11 mouse cellular contexts compared by ENCODE assay signal in the genomic region with DNA sequence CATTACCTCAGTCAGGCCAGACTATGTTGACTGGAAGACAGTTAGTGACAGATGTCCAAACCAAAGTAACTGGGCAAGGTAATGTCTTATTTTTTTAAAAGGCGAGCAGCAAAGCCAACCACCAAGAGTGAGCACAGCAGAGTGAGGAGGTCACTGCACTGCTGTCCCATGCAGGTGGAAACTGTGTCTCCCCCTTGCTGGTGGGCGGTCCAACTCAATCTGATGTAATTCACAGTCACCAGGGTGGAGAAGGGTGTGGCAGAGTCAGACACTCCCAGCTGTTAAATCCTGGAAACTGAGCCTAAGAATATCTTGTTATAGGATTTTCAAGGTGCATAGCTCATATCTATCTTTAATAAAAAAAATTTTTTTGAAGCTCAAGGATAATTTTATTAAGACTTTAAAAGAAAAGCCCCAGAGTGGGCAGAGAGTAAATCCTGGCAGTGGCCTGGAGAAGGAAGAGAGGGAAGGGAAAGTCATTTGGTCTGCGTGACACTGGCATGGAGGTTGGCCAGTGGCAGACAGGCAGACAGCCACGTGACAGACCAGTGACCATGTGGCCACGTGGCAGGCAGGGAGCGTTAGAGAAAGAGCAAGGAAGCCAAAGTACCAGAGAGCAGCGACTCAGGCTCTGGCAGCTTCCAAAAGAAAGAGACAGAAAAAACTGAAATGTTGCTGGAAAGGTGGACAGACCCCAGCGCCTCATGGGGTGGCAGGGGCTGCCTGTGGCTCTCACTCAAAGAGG. TPM values are rescaled to one million over a fixed set of nuclear protein-coding genes. Genes with fewer than 3 reads are reported as not detected.
DNase-seq lines count a peak whose midpoint lies in the region; ATAC-seq lines count a peak whose summit lies in the region.
"Had no signal": no experiment of that assay in that cellular context is flagged by ENCODE, and none has a peak within 500 bp of the region (broad histone marks: within the 10 kb centered on the region; RNA-seq: fewer than 3 reads in every experiment).

No protein-coding gene starts in this region.

- 0 out of 2 replicates have a peak overlapping the region, but pooled peaks have one; percentile 8 for H3K27ac ChIP-seq in limb, embryonic 12.5 days
- H3K27ac ChIP-seq in limb, embryonic 10.5 days = no peak overlapping the region
- no peak overlapping the region for H3K27ac ChIP-seq in hindbrain, embryonic 12.5 days
- H3K27ac ChIP-seq: embryonic facial prominence, embryonic 15.5 days; hindbrain, embryonic 10.5 days; liver, embryonic 15.5 days had no signal

- peaks cover 6% of the 10 kb centered on the region; the same call in 1 of the 2 replicates for H3K9me3 ChIP-seq in limb, embryonic 12.5 days
- H3K9me3 ChIP-seq in limb, embryonic 10.5 days (replicated peaks) = no peaks in the 10 kb centered on the region
- H3K9me3 ChIP-seq in megakaryocyte, embryonic 14.5 days = peaks cover 16% of the 10 kb centered on the region
- H3K9me3 ChIP-seq in hindbrain, embryonic 12.5 days (replicated peaks) = no peaks in the 10 kb centered on the region
- H3K9me3 ChIP-seq: embryonic facial prominence, embryonic 15.5 days; liver, embryonic 15.5 days had no signal

- no peaks in the 10 kb centered on the region for H3K27me3 ChIP-seq in limb, embryonic 12.5 days
- H3K27me3 ChIP-seq in limb, embryonic 10.5 days (ENCODE audit: low read depth, poor library complexity, severe bottlenecking) = no peaks in the 10 kb centered on the region
- no peaks in the 10 kb centered on the region for H3K27me3 ChIP-seq in megakaryocyte, embryonic 14.5 days (replicated peaks)
- H3K27me3 ChIP-seq in hindbrain, embryonic 12.5 days = no peaks in the 10 kb centered on the region
- H3K27me3 ChIP-seq: embryonic facial prominence, embryonic 15.5 days; liver, embryonic 15.5 days had no signal

- H3K4me1 ChIP-seq in limb, embryonic 12.5 days (replicated peaks) = peaks cover 16% of the 10 kb centered on the region
- 0 out of 2 replicates have a peak, but pooled peaks cover 3% of the 10 kb centered on the region for H3K4me1 ChIP-seq in limb, embryonic 10.5 days
- H3K4me1 ChIP-seq in megakaryocyte, embryonic 14.5 days = peaks cover 36% of the 10 kb centered on the region
- H3K4me1 ChIP-seq in hindbrain, embryonic 12.5 days = no peaks in the 10 kb centered on the region
- H3K4me1 ChIP-seq: embryonic facial prominence, embryonic 15.5 days had no signal

- WGBS in limb, embryonic 12.5 days = 80% methylated on average over 8 of the region's 8 CpGs
- WGBS in limb, embryonic 10.5 days = 81% methylated on average over 8 of the region's 8 CpGs
- WGBS in hindbrain, embryonic 12.5 days = 88% methylated on average over 8 of the region's 8 CpGs

- intact Hi-C loops in gastrocnemius, postnatal 36 days (cut with DNase I) = no loop called here

- DNase-seq in limb, embryonic 10.5 days (ENCODE audit: low spot score) = no peak
- peak; percentile 63 to 67 for DNase-seq in adrenal gland, postnatal 36 days
- peak; percentile 29 to 45 for DNase-seq in gastrocnemius, postnatal 36 days
- no peak for DNase-seq in urinary bladder, adult 2 months (ENCODE audit: low spot score)

- no peak for ATAC-seq in limb, embryonic 12.5 days (ENCODE audit: insufficient number of reproducible peaks, insufficient read depth, low FRiP score, low TSS enrichment, low read depth)
- no peak for ATAC-seq in frontal cortex, adult (ENCODE audit: low TSS enrichment)
- no peak for ATAC-seq in hindbrain, embryonic 12.5 days (ENCODE audit: low FRiP score)

- H3K36me3 ChIP-seq in limb, embryonic 12.5 days = no peaks in the 10 kb centered on the region
- no peaks in the 10 kb centered on the region for H3K36me3 ChIP-seq in limb, embryonic 10.5 days
- peaks cover 10% of the 10 kb centered on the region for H3K36me3 ChIP-seq in megakaryocyte, embryonic 14.5 days (replicated peaks; ENCODE audit: low read length)
- H3K36me3 ChIP-seq in hindbrain, embryonic 12.5 days = no peaks in the 10 kb centered on the region
- H3K36me3 ChIP-seq: embryonic facial prominence, embryonic 15.5 days; hindbrain, embryonic 10.5 days; liver, embryonic 15.5 days had no signal

- H3K4me2 ChIP-seq in limb, embryonic 12.5 days = no peak overlapping the region
- no peak overlapping the region for H3K4me2 ChIP-seq in hindbrain, embryonic 12.5 days (replicated peaks)
- H3K4me2 ChIP-seq: embryonic facial prominence, embryonic 15.5 days; liver, embryonic 15.5 days had no signal

- H3K9ac ChIP-seq in limb, embryonic 12.5 days (replicated peaks) = no peak overlapping the region
- H3K9ac ChIP-seq in hindbrain, embryonic 12.5 days = no peak overlapping the region
- H3K9ac ChIP-seq: embryonic facial prominence, embryonic 15.5 days; liver, embryonic 15.5 days had no signal

- H3K4me3 ChIP-seq in limb, embryonic 12.5 days (replicated peaks) = no peak overlapping the region
- no peak overlapping the region for H3K4me3 ChIP-seq in limb, embryonic 10.5 days
- H3K4me3 ChIP-seq in megakaryocyte, embryonic 14.5 days (replicated peaks) = peak overlapping the region; percentile 38
- no peak overlapping the region for H3K4me3 ChIP-seq in hindbrain, embryonic 12.5 days
- H3K4me3 ChIP-seq: embryonic facial prominence, embryonic 15.5 days; hindbrain, embryonic 10.5 days; liver, embryonic 15.5 days had no signal

RNA-seq across cellular contexts. Expression of gene Cd27, which starts 19.6 kb away (rescaled TPM):
- polyA plus RNA-seq in limb, embryonic 12.5 days (2016; fragmentation: Nextera tagmentation; extraction: Ambion mirVana) = 2.8 and 3.0 TPM in 2 replicates
- polyA plus RNA-seq in limb, embryonic 10.5 days (2016; fragmentation: Nextera tagmentation; extraction: Ambion mirVana) = 0.84 and 1.6 TPM in 2 replicates
- under 1 TPM; 0.40 to 0.63 TPM for total RNA-seq in adrenal gland, postnatal 36 days (2021)
- 1 to 10 TPM in 1 of 2 experiments, under 1 TPM in 1; 0.57 to 1.5 TPM for total RNA-seq in gastrocnemius, postnatal 36 days (2021)
- polyA plus RNA-seq in megakaryocyte, embryonic 14.5 days (2012; ENCODE audit: insufficient read depth, low replicate concordance) = 1.3 TPM in 1 of 2 replicates, not detected in the other
- 0.59 and 0.83 TPM in 2 replicates for polyA plus RNA-seq in urinary bladder, adult 2 months (2012; rRNA removed)
- 1.6 and 1.9 TPM in 2 replicates for polyA plus RNA-seq in hindbrain, embryonic 12.5 days (2016; fragmentation: Nextera tagmentation; extraction: Ambion mirVana)

RNA-seq across cellular contexts. Expression of gene Tapbpl, which starts 24.7 kb away (rescaled TPM):
- 2.0 and 2.8 TPM in 2 replicates for polyA plus RNA-seq in limb, embryonic 12.5 days (2016; fragmentation: Nextera tagmentation; extraction: Ambion mirVana)
- 1.0 and 1.8 TPM in 2 replicates for polyA plus RNA-seq in limb, embryonic 10.5 days (2016; fragmentation: Nextera tagmentation; extraction: Ambion mirVana)
- 10 to 100 TPM in 1 of 2 experiments, 1 to 10 TPM in 1; 9.3 to 11.5 TPM for total RNA-seq in adrenal gland, postnatal 36 days (2021)
- total RNA-seq in gastrocnemius, postnatal 36 days (2021) = 1 to 10 TPM; 2.1 to 2.3 TPM
- polyA plus RNA-seq in megakaryocyte, embryonic 14.5 days (2012; ENCODE audit: insufficient read depth, low replicate concordance) = 4.5 and 6.0 TPM in 2 replicates
- 16.6 and 19.7 TPM in 2 replicates for polyA plus RNA-seq in urinary bladder, adult 2 months (2012; rRNA removed)
- 2.5 and 2.9 TPM in 2 replicates for polyA plus RNA-seq in hindbrain, embryonic 12.5 days (2016; fragmentation: Nextera tagmentation; extraction: Ambion mirVana)

RNA-seq across cellular contexts. Expression of gene Tuba3a, which starts 29.4 kb away (rescaled TPM):
- polyA plus RNA-seq in limb, embryonic 12.5 days (2016; fragmentation: Nextera tagmentation; extraction: Ambion mirVana) = 0.56 and 0.60 TPM in 2 replicates
- 0.10 and 0.21 TPM in 2 replicates for polyA plus RNA-seq in limb, embryonic 10.5 days (2016; fragmentation: Nextera tagmentation; extraction: Ambion mirVana)
- total RNA-seq in adrenal gland, postnatal 36 days (2021) = not detected
- total RNA-seq in gastrocnemius, postnatal 36 days (2021) = not detected
- not detected in 2 replicates for polyA plus RNA-seq in megakaryocyte, embryonic 14.5 days (2012; ENCODE audit: insufficient read depth, low replicate concordance)
- 0.04 TPM in 1 of 2 replicates, not detected in the other for polyA plus RNA-seq in urinary bladder, adult 2 months (2012; rRNA removed)
- 0.16 TPM in 1 of 2 replicates, not detected in the other for polyA plus RNA-seq in hindbrain, embryonic 12.5 days (2016; fragmentation: Nextera tagmentation; extraction: Ambion mirVana)
- polyA plus RNA-seq: hindbrain, embryonic 10.5 days; liver, embryonic 15.5 days had no signal

RNA-seq across cellular contexts. Expression of gene Vamp1, which starts 41.0 kb away (rescaled TPM):
- 6.3 and 7.4 TPM in 2 replicates for polyA plus RNA-seq in limb, embryonic 12.5 days (2016; fragmentation: Nextera tagmentation; extraction: Ambion mirVana)
- 3.2 and 3.9 TPM in 2 replicates for polyA plus RNA-seq in limb, embryonic 10.5 days (2016; fragmentation: Nextera tagmentation; extraction: Ambion mirVana)
- 10 to 100 TPM; 34.4 to 40.2 TPM for total RNA-seq in adrenal gland, postnatal 36 days (2021)
- total RNA-seq in gastrocnemius, postnatal 36 days (2021) = 10 to 100 TPM; 16.6 to 17.4 TPM
- polyA plus RNA-seq in megakaryocyte, embryonic 14.5 days (2012; ENCODE audit: insufficient read depth, low replicate concordance) = 1.4 and 1.9 TPM in 2 replicates
- 29.0 and 37.2 TPM in 2 replicates for polyA plus RNA-seq in urinary bladder, adult 2 months (2012; rRNA removed)
- 5.9 and 6.0 TPM in 2 replicates for polyA plus RNA-seq in hindbrain, embryonic 12.5 days (2016; fragmentation: Nextera tagmentation; extraction: Ambion mirVana)

RNA-seq across cellular contexts. Expression of gene Ltbr, which starts 57.3 kb away (rescaled TPM):
- 37.3 and 38.6 TPM in 2 replicates for polyA plus RNA-seq in limb, embryonic 12.5 days (2016; fragmentation: Nextera tagmentation; extraction: Ambion mirVana)
- polyA plus RNA-seq in limb, embryonic 10.5 days (2016; fragmentation: Nextera tagmentation; extraction: Ambion mirVana) = 34.3 and 41.5 TPM in 2 replicates
- total RNA-seq in adrenal gland, postnatal 36 days (2021) = 10 to 100 TPM; 76.7 to 87.4 TPM
- total RNA-seq in gastrocnemius, postnatal 36 days (2021) = 10 to 100 TPM; 20.3 to 21.7 TPM
- 41.9 and 48.8 TPM in 2 replicates for polyA plus RNA-seq in megakaryocyte, embryonic 14.5 days (2012; ENCODE audit: insufficient read depth, low replicate concordance)
- 101 and 118 TPM in 2 replicates for polyA plus RNA-seq in urinary bladder, adult 2 months (2012; rRNA removed)
- polyA plus RNA-seq in hindbrain, embryonic 12.5 days (2016; fragmentation: Nextera tagmentation; extraction: Ambion mirVana) = 19.6 and 20.6 TPM in 2 replicates

Comparison
In these comparisons a context has a peak if more than half of its experiments do, and no peak if none do; other contexts are left out.
1. DNase-seq: peak in adrenal gland, postnatal 36 days (2 of 2) and gastrocnemius, postnatal 36 days (2 of 2); none in limb, embryonic 10.5 days (single experiment) and urinary bladder, adult 2 months (single experiment).